Mouse (Mus musculus): ENCODE measurements around the gene Olfr723. TPM values are rescaled to one million over a fixed set of nuclear protein-coding genes. Genes with fewer than 3 reads are reported as not detected.
"Not testable (repeated sequence)": the region's sequence is repeated elsewhere in the genome, so short reads cannot be mapped to it uniquely, and the experiment has no call there.

Olfr723 gene
- polyA plus RNA-seq (2017; shearing (Covaris generic)) = not detected

- ATAC-seq = not testable (repeated sequence)
Observed at GRCm38 (mm10) chr14:49931687-49932086, at the start of gene Olfr723. Olfr723 (minus strand) TSS chr14:49931787.

- ATAC-seq = not testable (repeated sequence)
Observed at GRCm38 (mm10) chr14:49963174-49963573, 31.6 kb upstream of the Olfr723 start, which contains the start of gene Olfr724. Olfr724 (minus strand) TSS chr14:49963274.

DNA sequence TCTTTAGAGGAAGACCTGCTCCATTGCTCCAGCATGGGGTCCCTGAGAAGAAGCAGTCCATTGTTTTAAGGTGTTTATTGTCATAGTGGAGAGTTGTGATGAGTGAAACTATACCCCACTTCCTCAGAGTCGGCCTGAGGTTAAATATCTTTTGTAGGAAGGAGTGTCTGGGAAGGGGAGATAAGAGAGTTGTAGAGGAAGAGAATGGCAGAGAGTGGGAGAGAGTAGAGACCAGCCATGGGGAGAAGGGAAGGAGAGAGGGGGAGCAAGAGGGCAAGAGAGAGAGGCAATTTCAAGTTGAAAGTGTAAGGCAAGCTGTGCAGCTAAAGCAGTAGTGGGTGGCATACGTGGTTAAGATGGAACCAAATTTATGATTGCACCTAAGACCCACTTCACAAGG, 24.3 kb upstream of the Olfr723 start:
- ATAC-seq = no peak

- ATAC-seq = no peak
Observed at GRCm38 (mm10) chr14:49901899-49902298, 29.7 kb downstream of the Olfr723 start, which contains the start of gene Olfr722. Olfr722 (minus strand) TSS chr14:49901999.

Other genes starting within 250 kb of the Olfr723 start
- not detected for gene Armh4, start 148.4 kb downstream of the Olfr723 start, polyA plus RNA-seq (2017; shearing (Covaris generic))
- not detected for gene Olfr722, start 29.8 kb downstream of the Olfr723 start, polyA plus RNA-seq (2017; shearing (Covaris generic))
- not detected for gene Olfr724, start 31.5 kb upstream of the Olfr723 start, polyA plus RNA-seq (2017; shearing (Covaris generic))
- gene Olfr725, start 108.6 kb upstream of the Olfr723 start, polyA plus RNA-seq (2017; shearing (Covaris generic)) = not detected
- gene Olfr726, start 159.2 kb upstream of the Olfr723 start, polyA plus RNA-seq (2017; shearing (Covaris generic)) = under 1 TPM in 1 of 2 experiments, not detected in 1; 0.34 TPM
- gene Olfr727, start 191.4 kb upstream of the Olfr723 start, polyA plus RNA-seq (2017; shearing (Covaris generic)) = not detected
- not detected for gene Olfr728, start 210.9 kb upstream of the Olfr723 start, polyA plus RNA-seq (2017; shearing (Covaris generic))
- gene Olfr729, start 221.1 kb upstream of the Olfr723 start, polyA plus RNA-seq (2017; shearing (Covaris generic)) = not detected

All from CD4-positive, CD25-positive, alpha-beta regulatory T cell, adult 4 months (primary cell).